Mouse (Mus musculus) bone marrow, adult 2 months (tissue): ENCODE measurements around the gene Mitf.

Experiments
- CTCF ChIP-seq: fragments of 200-500 bp; IDR thresholded peaks from 2 replicates; pipeline ENCODE4 v1.5.1; 2011; ENCODE audit warnings: low read length, control low read depth; ENCODE audit not compliant: control insufficient read depth, insufficient read depth
- POLR2A ChIP-seq: fragments of 200-500 bp; IDR thresholded peaks from 2 replicates; pipeline ENCODE4 v1.6.1; 2011; ENCODE audit warnings: low read depth, mild to moderate bottlenecking, control low read depth, low read length, borderline replicate concordance; ENCODE audit not compliant: control insufficient read depth

- TF ChIP-seq CTCF (no peak), POLR2A (no peak)
Measured at GRCm38 (mm10) chr6:97918051-97918450, 111.2 kb downstream of the Mitf start.
